Mouse (Mus musculus) gastrocnemius, adult 18-20 months (tissue): ENCODE measurements around the gene Lcor. TPM values are rescaled to one million over a fixed set of nuclear protein-coding genes. Genes with fewer than 3 reads are reported as not detected.
A peak's percentile ranks its signal among the peaks of the same experiment; 100 is the strongest.

Experiments used
- DNase-seq: peaks from one replicate; pipeline ENCODE4 v3.0.0; 2021; ENCODE audit warnings: low spot score
- total RNA-seq, 2 experiments: library from RNA; stranded (reverse); gene quantifications; 2 replicates each; pipeline ENCODE4 v1.2.3; 2021

Lcor gene
- total RNA-seq, 2 experiments from 2014 or later: 13.2 to 13.8 TPM

DNA sequence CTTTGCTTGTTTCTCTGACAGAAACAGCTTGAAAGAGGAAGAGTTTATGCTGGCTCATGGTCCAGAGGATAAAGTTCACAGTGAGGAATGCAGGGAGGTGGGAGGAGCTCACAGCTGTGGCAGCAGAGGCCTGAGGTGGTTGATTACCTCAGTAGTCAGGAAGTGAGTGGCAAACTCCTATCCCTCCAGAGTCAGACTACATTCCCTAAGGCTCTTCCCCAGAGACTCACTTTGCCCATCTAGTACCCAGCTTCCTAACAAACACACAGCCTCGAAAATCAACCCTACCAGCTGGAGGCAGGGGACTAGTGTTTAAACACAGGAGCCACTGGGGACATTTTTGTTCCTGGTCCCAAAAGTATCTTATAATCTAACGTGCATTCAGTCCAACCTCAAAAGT lies 7.5 kb upstream of the Lcor start:
- DNase-seq: no peak

DNA sequence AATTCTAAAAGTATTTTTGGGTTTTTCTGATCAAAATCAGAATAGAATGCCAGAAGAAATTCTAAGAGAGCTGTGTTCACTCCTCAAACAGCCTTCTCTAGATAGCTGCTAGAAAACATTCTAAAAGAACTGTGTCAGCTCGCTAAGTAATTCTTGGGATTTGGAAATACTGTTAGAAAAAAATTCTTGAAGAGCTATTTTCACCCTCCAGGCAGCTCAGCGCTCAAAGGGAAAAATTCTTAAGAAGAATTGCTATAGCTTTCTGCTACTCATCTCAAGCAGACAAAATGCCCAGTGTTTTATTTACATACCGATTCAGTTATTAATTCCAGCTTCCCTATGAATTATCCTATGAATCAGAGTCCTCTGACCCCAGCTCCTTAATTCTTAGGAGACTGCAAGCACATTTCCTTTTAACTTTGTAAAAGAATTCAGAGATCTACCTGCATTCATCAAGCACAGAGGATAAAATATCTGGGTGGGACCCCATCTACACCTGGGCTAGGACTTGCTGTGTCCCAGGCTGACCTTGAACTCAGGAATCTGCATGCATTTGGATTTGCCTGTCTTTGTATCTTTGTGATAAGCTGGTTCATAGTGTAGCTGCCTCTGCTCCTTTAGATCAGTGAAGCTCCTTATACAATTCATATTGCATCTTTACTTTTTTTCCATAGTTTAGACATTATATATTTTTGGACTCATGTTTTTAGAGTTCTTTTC lies 5.7 kb upstream of the Lcor start:
- no peak for DNase-seq

DNA sequence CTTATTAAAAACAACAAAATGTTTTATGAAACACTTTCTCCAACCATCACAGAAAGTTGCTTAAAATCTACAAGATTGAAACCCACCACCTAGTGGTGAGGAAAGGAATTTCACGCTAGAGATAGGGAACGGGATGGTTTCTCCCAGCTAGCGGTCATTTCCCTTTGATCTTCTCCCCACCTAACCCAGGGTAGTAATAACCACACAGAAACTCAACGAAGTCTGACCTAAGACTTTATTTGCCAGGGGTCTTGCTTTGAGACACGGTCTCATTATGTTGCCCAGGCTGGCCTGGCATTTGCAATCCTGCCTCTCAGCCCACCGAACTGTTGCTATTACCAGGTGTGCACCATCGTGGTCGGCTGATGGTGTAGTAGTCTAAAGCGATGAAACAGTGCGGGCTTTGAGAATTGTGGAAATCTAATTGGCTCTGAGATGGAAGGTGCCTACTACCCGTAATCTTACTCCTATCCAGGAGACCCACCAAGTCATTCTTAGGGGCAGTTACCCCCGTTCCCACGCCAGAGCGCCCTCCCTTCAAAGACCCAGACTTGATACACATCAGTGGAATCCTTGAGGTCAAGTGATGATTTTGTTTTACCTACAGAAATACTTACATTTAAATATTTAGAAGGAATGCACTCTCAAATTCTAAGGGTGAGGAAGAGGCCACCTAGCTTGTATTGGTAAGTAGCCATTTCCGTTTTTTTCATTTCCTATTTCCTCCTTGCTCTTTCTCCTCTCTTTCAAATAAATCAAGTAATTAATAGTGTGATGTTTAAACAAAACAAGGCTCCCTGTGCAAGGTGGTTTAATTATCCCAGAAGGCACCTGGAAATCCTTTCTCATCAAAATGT lies 1.2 kb upstream of the Lcor start:
- peak; percentile 36 for DNase-seq

DNA sequence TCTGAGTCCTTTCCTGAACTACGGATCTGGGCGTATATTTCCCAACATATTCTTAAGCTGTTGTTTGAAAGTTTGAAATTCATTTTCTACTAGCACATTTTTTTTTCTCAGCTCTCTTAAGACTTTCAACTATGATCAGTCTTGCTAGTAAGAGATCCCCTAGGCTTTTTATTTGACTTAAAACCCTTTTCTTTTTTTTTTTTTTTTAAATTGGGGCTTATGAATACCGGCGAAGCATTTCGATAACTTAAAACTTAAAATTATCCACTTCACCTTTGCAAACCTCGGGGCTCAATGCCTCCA lies 599 bp upstream of the Lcor start:
- DNase-seq: no peak

DNA sequence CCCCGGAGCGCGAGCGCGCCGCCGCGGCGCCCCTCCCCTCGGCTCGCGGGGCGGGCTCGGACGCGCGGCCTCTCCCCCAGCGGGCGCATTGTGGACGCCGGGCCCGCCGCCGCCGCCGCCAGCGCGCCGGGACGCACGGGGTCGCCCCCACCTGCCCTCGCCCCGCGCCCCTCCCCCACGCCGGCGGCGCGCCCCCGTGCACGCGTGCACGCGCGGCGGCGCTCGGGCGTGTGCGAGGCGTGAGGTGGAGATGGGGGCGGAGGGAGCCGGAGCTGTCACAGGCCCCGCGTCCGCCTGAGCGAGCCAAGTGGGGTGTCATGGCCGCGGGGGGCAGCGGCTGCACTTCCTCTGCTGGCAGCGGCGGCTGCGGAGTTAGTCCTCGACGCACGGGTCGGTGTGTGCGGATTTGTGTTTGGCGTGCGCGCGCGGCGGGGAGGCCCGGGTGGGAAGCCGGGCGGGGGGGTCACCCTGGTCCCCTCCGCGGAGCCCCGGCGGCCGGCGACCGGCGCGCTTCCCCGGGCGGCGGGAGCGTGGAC lies 540 bp downstream of the Lcor start:
- DNase-seq: peak; percentile 53

DNA sequence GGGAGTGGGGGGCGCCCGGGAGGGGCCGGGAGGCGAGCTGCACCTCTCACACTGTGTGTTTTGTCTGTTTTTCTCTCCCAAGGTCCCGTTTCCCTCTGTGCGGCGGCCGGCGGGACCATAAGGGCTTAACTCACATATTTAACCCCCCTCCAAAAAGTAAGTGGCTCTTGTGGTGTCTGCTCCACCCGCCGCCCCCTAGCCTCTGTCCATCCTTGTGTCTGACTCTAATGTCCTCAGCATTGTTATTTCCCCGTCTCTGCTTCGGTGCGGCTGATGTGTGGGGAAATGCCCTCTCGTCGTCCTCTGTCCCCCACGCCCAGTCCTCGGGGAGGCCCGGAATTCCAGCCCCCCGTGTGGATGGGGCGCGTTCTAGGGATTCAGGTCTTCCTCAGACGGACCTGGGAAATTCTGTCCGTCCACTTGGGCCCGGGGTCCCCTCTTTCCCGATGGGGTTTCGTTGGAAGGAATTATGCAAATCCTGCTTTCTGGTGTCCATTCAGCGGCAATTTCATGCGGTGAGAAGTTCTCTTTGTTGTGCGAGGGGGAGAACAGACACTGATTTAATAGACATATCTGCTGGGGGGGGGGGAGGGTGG lies 1.1 kb downstream of the Lcor start:
- DNase-seq: peak; percentile 32

DNA sequence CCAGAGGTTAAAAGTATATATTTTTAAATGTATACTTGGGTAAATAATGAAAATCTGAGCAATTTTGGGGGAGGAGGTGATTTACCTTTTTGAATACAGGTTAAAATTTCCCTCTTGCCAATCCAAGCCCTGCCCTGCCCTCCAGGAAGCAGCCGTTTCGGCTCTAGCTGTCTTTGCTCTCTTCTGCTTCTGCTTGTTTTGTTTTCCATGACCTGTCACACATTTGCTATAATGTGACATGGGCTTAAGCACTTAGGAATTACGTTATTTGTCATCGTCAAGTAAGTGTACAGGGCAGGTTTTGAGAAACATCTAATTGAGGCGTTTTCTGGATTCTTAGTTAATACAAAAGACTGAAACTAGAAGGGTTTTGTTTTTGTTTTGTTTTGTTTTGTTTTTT lies 1.9 kb downstream of the Lcor start:
- no peak for DNase-seq

DNA sequence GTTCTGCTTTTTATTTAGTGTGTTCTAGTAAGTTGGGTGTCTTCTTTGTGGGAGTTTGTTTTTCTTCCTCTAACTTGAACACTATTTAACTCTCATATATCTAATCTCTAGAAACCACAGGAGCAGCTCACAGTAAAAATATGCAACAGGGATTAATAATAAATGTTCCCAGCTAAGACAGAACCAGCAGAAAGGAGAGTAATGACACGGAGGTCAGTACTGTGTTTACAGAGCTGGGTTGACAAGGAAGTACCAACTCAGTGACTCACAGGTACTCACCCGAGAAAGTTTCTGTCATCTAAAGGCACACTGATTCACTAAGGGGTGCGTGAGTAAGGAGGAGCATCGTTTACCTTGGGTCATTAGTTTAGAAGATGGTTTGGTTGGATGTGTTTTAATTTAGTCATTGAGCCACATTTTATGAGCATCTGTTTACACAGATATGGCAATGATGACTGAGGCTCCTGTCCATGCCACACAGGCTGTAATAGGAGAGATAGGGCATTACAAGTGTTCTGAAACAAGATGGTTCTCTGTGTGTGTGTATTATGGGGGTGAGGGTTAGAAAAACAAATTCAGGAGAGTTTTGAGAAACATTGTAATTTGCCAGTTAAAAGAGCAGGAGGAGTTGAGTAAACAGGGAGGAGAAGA lies 13.1 kb downstream of the Lcor start:
- no peak for DNase-seq

DNA sequence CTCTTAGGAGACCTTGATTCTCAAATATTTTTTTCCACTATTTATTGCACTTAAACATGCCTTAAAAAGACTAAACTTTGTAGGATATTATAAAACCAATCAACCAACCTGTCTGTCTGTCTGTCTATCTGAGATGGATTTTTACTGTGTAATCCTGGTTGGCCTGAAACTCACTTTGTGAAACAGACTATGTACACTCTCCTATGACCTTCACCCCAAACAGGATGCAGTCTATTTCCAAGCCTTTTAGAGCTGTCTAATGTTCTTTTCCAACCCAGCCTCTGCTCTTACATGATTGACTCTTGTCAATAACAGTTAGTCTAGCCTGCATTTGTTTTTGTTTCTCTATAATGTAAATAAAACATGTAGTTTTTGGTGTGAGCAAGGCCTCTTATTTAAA lies 13.6 kb downstream of the Lcor start:
- DNase-seq: no peak

DNA sequence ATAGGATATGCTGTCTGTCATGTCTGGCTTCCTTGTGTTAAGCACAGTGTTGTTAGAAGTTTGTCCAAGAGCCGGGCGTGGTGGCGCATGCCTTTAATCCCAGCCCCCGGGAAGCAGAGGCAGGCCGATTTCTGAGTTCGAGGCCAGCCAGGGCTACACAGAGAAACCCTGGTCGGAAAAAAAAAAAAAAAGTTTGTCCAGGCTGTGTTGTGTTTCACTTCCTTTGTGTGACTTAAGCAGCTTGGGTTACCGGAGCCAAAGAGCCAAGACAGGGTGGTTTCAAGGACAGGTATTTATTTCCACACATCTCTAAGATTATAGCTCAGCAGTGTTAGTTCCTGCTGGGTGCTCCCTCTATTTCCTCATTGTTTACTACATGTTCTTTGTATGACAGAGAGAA lies 25.4 kb downstream of the Lcor start:
- no peak for DNase-seq

DNA sequence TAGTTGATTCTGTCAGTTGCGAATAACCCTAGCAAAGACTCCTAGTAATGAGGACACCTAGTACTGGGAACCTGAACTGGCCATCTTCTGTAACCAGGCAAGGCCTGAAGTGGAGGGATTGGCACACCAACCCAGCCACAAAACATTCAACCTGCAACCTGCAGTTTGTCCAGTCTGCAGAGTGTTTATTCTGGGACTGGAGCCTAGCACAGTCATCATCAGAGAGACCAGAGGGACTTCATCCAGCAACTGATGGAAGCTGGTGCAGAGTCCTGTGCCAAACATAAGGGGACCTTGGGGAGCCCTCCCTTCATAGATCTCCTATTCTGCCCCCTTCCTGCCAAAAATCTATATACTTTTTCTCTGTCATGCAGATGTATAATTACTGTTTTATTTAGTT lies 32.4 kb downstream of the Lcor start:
- peak; percentile 52 for DNase-seq

DNA sequence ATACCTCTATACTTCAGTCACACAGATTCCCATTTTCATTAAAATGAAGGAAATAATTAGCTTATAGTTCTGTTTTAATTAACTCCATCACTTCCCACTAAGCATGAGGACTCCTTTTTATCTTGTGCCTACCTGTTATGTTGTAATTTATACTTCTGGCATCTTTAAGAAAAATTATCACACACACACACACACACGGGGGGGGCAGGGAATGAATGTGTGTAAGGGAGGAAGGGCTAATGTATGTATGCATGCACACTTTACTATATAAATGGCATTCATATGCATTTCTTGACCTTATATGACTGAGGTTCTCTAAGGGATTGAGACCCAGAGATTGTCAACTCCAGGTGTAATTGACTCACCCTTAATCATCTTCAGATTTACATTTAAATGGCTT lies 33.1 kb downstream of the Lcor start:
- no peak for DNase-seq

DNA sequence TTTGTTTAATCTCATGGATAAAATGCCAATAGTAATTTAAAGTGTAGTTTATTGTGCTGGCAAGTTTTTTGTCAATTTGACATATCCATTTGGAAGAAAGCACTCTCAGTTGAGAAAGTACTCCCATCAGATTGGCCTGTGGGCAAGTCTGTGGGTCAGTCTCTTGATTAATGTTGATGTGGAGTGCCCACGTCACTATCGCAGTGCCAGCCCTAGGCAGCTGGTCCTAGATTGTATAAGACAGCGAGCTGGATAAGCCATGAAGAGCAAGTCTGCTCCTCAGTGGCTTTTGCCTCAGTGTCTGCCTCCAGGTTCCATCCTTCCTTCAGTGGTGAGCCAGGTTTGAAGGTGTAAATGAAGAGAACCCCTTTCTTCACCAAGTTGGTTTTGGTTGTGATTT lies 34.6 kb downstream of the Lcor start:
- DNase-seq: no peak

DNA sequence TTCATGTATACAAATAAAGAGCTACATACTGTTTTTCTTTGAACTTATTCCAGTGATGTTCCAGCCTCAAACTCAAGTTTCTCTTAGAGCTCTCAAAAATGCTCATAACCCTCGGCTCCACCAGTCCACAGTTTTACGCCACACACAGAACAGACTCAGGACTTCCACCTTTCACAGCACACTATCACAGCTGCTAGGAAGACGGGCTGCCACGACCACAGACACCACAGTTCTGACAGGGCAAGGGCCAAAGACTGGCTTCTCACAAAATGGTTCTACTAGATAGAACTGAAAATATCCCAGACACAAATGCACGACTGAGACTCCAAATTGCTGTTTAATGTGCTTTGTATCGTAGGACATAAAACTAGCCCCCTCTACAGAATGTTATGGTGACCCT lies 36.7 kb downstream of the Lcor start:
- DNase-seq: no peak

DNA sequence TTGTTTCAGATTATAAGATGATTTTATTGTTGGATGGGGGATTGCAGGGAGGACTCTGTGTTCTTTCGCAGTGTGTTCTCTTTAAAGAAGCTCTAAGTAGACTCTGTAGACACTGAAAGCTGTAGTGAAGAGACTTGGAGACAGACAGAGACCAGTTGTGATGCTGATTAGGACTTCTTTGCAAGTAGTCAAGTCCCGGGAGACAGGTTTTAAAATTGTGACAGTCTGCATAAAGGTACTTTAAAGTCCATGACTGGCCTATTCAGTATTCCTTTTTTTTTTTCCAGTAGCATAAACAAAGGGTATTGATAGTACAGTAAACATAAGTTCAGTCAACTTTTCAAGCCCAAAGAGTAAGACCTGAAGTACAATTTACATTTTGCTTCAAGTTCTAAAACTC lies 39.8 kb downstream of the Lcor start:
- no peak for DNase-seq

DNA sequence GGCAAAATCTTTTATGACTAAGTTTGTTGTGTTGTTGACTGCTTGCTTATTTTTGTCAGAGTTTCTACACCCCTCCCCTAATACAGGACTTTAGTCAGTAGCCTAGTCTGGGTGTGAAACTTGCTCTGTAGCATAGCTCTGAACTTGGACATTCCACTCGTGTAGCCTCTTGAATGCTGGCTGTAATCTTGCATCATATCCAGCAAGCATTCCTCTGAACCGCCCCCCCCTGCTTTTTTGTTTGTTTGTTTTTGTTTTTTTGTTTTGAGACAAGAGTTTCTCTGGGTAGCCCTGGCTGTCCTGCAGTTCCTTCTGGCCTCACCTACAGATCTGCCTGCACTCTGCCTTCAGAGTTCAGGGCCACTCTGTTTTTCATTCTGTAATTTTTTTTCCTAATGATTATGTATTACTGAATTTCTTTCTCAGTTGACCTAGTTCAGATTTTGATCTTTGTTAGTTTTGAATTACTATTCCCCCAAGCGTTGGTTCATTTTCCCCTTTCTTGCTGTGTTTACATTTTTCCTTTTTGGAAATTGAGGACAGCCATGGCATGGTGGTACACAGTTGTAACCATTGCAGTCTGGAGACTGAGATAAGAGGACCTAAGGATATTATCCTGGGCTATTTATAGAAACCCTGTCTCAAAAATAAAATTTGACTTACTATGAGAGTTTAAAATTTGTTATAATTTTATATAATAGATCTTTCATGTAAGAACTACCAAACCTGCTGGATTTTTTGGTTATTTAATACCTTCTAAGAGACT lies 41.5 kb downstream of the Lcor start:
- DNase-seq: no peak

DNA sequence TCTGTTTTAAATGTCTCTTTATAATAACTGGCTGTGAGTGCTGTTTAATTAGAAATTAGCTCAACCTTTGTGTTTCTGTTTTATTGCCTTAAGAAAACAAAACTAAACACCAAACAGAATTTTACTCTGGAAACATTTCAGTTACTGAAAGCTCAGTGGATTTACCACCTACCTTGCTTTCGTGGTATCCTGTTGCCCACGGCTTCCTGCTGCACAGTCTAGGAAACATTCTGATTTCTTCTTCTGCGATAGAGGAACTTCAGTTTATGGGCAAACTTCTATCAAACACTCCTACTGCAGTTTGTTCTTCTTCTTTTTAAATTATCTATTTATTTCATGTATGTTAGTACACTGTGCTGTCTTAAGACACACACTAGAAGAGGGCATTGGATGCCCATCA lies 46.7 kb downstream of the Lcor start:
- no peak for DNase-seq

DNA sequence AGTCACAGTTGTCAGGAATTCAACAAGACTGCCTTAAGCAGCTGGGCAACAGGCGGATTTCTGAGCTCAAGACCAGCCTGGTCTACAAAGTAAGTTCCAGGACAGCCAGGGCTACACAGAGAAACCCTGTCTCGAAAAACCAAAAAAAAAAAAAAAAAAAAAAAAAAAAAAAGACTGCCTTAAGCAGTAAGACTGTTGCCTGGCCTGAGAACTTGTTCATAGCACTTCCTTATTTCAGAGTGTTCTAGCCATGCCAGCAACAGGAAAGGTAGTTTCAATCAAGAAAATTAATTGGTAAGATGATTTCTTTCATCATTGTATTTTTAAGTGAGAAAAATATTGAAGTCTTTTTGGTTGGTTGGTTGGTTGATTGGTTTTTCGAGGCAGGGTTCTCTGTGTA lies 51.6 kb downstream of the Lcor start:
- DNase-seq: no peak

DNA sequence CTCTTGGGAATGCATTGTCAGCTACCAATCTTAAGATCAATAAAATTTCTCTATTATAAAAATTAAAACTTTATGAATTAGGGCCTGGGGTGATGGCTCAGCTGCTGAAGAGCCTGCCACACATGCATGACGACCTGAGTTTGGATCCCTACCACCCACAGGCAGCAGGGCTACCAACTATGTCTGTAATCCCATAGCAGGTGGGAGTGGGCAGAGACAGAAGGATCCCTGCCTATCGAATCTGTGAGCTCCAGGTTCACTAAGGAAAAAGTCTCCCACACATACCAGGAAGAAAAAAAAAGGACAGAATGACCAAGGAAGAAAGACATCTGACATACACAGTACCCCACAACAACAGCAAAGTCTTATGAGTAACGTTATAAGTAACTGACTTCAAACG lies 74.5 kb downstream of the Lcor start:
- no peak for DNase-seq

DNA sequence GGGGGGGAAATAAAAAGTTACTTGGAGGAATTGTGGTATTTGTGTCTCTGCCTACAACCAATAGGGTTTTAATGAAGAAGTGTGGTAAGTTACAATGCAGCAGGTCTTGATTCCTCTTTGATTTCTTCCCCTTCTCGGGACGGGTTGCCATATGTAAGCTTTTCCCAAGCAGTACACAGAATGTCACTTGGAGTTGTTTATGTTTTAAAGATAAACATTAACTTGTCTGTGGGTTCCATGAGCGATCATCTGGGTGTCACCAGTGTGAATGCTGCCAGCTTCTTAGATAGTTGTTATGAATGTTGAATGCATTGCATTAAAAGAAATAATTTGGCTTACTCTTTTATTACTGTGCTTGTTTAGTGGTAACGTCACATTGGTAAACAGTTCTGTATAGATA lies 75.1 kb downstream of the Lcor start:
- DNase-seq: no peak

DNA sequence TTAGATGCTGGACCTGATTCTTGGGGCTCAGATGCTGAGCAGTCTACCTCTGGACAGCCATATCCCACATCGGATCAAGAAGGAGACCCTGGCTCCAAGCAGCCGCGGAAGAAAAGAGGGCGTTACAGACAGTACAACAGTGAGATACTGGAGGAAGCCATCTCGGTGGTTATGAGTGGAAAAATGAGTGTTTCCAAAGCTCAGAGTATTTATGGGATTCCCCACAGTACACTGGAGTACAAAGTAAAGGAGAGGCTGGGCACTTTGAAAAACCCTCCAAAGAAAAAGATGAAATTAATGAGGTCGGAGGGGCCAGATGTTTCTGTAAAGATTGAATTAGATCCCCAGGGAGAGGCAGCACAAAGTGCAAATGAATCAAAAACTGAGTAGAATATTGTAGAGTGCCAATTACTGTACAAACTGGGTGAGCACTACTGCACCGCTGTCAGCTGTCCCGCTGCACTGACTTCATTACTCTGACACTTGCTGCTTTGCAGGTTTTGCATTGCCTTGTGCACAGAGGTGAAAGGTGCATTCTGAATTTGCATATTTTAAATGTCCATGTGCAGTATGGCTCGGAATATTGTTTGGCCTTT lies 76.6 kb downstream of the Lcor start:
- DNase-seq: no peak
